Mouse (Mus musculus) urinary bladder, postnatal 0 days (tissue): ENCODE data around the gene Cdx2. TPM values are rescaled to one million over a fixed set of nuclear protein-coding genes. Genes with fewer than 3 reads are reported as not detected.

Source experiments
- microRNA-seq: library from miRNA; unstranded; fragments of <30 nt; microRNA quantifications from one replicate; pipeline ENCODE4, GENCODE M21; 2016
- polyA plus RNA-seq: library from polyadenylated mRNA; unstranded; fragments of >200 nt; fragmentation: Nextera tagmentation; extraction: Ambion mirVana; gene quantifications from 2 replicates; pipeline ENCODE4 v1.2.1, GENCODE M21; 2015

Gene Cdx2
- polyA plus RNA-seq = not detected in 2 replicates

DNA sequence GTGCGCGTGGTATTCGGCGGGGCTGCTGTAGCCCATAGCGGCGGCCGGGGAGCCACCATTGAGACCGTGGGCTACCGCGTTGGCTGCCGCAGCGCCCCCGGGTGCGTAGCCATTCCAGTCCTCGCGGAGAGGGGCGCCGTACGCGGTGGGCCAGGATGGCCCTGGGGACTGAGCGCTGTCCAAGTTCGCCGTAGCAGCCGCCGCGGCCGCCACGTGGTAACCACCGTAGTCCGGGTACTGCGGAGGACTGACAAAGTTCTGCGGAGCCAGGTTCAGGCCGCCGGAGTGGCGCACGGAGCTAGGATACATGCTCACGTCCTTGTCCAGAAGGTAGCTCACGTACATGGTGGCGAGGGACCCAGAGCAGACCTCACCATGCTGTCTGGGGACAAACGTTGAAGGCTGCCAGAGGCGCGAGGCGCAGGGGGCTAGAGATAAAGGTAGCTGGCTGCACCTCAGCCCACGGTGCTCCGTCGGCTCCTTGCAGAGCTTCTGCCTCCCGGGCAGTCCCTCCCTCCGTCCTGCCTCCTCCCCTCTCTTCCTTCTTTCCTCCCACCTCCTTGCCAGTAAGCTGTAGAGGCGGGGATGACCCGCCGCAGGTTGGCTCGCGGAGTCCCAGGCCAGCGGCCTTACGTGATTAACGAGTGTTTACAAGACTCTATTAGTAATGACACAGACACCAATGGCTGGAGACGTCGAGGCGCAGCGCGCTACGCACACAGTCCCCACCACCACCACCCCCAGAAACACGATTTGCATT, at the start of gene Cdx2:
Cdx2 (minus strand) TSS at position 633 of the 760 bp plus-strand sequence.

DNA sequence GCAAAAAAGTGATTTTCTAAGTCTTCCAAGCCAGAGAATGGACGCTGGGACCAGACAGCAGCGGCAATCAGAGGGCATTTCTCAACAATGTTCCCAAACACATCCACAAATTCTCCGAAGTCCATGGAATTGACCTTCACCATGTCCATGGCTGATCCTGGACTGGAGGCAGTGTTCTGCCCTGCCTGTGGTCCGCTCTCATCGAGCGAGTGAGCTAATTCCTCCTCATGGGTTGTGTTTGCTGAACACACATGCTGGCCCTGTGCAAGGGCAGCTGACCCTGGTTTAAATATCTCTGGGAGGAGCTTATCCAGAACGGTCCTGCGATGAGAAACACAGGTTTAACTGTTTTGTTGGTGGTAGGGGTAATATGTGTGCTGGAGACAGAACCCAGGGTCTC, 15.1 kb upstream of the Cdx2 start, which contains the start of gene Urad:
Urad (minus strand) TSS at position 258 of the 400 bp plus-strand sequence.

DNA sequence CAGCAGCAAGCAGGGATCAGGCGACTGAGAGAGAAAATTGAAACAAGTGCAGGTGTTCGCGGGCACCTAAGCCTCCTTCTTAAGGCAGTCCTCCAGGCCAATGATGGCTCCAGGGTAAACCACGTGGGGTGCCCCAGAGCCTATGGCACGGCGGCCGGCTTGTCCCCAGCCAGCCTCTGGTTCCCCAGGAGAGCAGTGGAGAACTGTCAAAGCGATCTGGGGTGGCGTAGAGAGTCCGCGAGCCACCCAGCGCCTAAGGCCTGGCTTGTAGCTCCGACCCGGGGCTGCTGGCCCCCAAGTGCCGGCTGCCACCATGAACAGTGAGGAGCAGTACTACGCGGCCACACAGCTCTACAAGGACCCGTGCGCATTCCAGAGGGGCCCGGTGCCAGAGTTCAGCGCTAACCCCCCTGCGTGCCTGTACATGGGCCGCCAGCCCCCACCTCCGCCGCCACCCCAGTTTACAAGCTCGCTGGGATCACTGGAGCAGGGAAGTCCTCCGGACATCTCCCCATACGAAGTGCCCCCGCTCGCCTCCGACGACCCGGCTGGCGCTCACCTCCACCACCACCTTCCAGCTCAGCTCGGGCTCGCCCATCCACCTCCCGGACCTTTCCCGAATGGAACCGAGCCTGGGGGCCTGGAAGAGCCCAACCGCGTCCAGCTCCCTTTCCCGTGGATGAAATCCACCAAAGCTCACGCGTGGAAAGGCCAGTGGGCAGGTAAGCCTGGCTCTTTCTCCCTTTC, 37.0 kb downstream of the Cdx2 start, which contains the start of gene Pdx1:
Pdx1 (plus strand) TSS at position 34 of the 747 bp plus-strand sequence.

Small RNAs within 50 kb of the gene (microRNA-seq; reads per million reads assigned to microRNA genes)
- not detected for gene Mir7k

Other genes with a start within 250 kb of the Cdx2 start
- gene Lnx2, start 230.7 kb downstream of the Cdx2 start, polyA plus RNA-seq = 9.1 and 11.5 TPM in 2 replicates
- 122 and 127 TPM in 2 replicates for gene Polr1d, start 230.2 kb downstream of the Cdx2 start, polyA plus RNA-seq
- not detected in 2 replicates for gene Gsx1, start 118.6 kb downstream of the Cdx2 start, polyA plus RNA-seq
- not detected in 2 replicates for gene Pdx1, start 37.3 kb downstream of the Cdx2 start, polyA plus RNA-seq
- not detected in 2 replicates for gene Urad, start 15.2 kb upstream of the Cdx2 start, polyA plus RNA-seq
- 0.06 TPM in 1 of 2 replicates, not detected in the other for gene Flt3, start 93.2 kb upstream of the Cdx2 start, polyA plus RNA-seq
- 36.8 and 38.6 TPM in 2 replicates for gene Pan3, start 122.9 kb upstream of the Cdx2 start, polyA plus RNA-seq